Mouse (Mus musculus) thymus, adult 2 months (tissue): ENCODE results near the gene Trp73. TPM values are rescaled to one million over a fixed set of nuclear protein-coding genes. Genes with fewer than 3 reads are reported as not detected.

Experiments
- DNase-seq: peaks from one replicate; pipeline ENCODE4 v3.0.0; 2021
- H3K27ac ChIP-seq: fragments of 200-500 bp; 2 replicates; pipeline ENCODE4 v1.5.1; 2012; ENCODE audit warnings: low read length, control low read depth; ENCODE audit not compliant: control insufficient read depth, insufficient read depth
- H3K27me3 ChIP-seq: fragments of 200-500 bp; 2 replicates; pipeline ENCODE4 v1.6.1; 2012; ENCODE audit warnings: mild to moderate bottlenecking, low read length, moderate library complexity, mixed read lengths; ENCODE audit not compliant: control insufficient read depth, insufficient read depth
- H3K36me3 ChIP-seq: fragments of 200-500 bp; 2 replicates; pipeline ENCODE4 v1.6.1; 2012; ENCODE audit warnings: mild to moderate bottlenecking, low read length, moderate library complexity; ENCODE audit not compliant: control insufficient read depth, insufficient read depth
- H3K4me1 ChIP-seq: fragments of 200-500 bp; replicated peaks from 2 replicates; pipeline ENCODE4 v1.6.1; 2012; ENCODE audit warnings: low read length; ENCODE audit not compliant: control insufficient read depth, insufficient read depth
- H3K4me3 ChIP-seq: fragments of 200-500 bp; 2 replicates; pipeline ENCODE4 v1.5.1; 2012; ENCODE audit warnings: mild to moderate bottlenecking, low read length, control low read depth, moderate library complexity; ENCODE audit not compliant: control insufficient read depth, insufficient read depth
- CTCF ChIP-seq: fragments of 200-500 bp; IDR thresholded peaks from 2 replicates; pipeline ENCODE4 v1.5.1; 2012; ENCODE audit warnings: mild to moderate bottlenecking, control low read depth, low read length, moderate library complexity, borderline replicate concordance; ENCODE audit not compliant: control insufficient read depth, poor library complexity, insufficient read depth; ENCODE audit errors: extremely low read depth
- POLR2A ChIP-seq: fragments of 200-500 bp; IDR thresholded peaks from 2 replicates; pipeline ENCODE4 v1.6.1; 2012; ENCODE audit warnings: mild to moderate bottlenecking, low read length, control low read depth, moderate library complexity; ENCODE audit not compliant: control insufficient read depth, poor library complexity, insufficient read depth; ENCODE audit errors: extremely low read depth
- whole genome bisulfite sequencing: fragments of 180-500 bp; shearing (Covaris S2); methylation state at CpG from one replicate; pipeline ENCODE4 v1.1.7; 2018; 5-methylcytosine and 5-hydroxymethylcytosine counted together
- polyA plus RNA-seq: library from polyadenylated mRNA; depleted of rRNA; stranded (reverse); fragments of >200 nt; gene quantifications from 2 replicates; pipeline ENCODE4 v1.2.3, GENCODE M21; 2012; rRNA removed

Trp73 gene
- polyA plus RNA-seq, 1 experiment: 1.0 TPM

GRCm38 (mm10) chr4:154010907-154011645 is 128.9 kb downstream of the Trp73 start:
- Histone ChIP-seq H3K4me3 (peak overlapping the region; percentile 96), H3K27ac (no peak overlapping the region), H3K36me3 (peaks cover 4% of the 10 kb centered on the region), H3K27me3 (no peaks in the 10 kb centered on the region), H3K4me1 (peaks cover 23% of the 10 kb centered on the region)
- WGBS: 39% methylated on average over 13 of the region's 13 CpGs
- DNase-seq: no peak
- no peak for TF ChIP-seq POLR2A
- TF ChIP-seq CTCF: no peak

- H3K27ac ChIP-seq: no peak overlapping the region
- 0 out of 2 replicates have a peak, but pooled peaks cover 4% of the 10 kb centered on the region for H3K36me3 ChIP-seq
- 94% methylated on average over 4 of the region's 4 CpGs for WGBS
- peaks cover 12% of the 10 kb centered on the region for H3K4me1 ChIP-seq
- no peaks in the 10 kb centered on the region for H3K27me3 ChIP-seq
- DNase-seq: no peak
- no peak overlapping the region for H3K4me3 ChIP-seq
- TF ChIP-seq POLR2A (no peak), CTCF (no peak)
Observed at GRCm38 (mm10) chr4:154007759-154008158, 132.2 kb downstream of the Trp73 start.

GRCm38 (mm10) chr4:154006264-154006663 is 133.7 kb downstream of the Trp73 start:
- no peak for DNase-seq
- 98% methylated on average over 6 of the region's 6 CpGs for WGBS
- H3K4me3 ChIP-seq: no peak overlapping the region
- H3K36me3 ChIP-seq: peaks cover 9% of the 10 kb centered on the region
- H3K27me3 ChIP-seq: no peaks in the 10 kb centered on the region
- no peak for TF ChIP-seq CTCF
- TF ChIP-seq POLR2A: no peak
- no peak overlapping the region for H3K27ac ChIP-seq
- H3K4me1 ChIP-seq: peaks cover 4% of the 10 kb centered on the region; the same call in 1 of the 2 replicates

Other genes starting within 250 kb of the Trp73 start
- 39.8 and 44.0 TPM in 2 replicates for gene A430005L14Rik, start 183.0 kb downstream of the Trp73 start, polyA plus RNA-seq
- gene Dffb, start 165.1 kb downstream of the Trp73 start, polyA plus RNA-seq: 50.1 and 54.6 TPM in 2 replicates
- 24.5 and 24.6 TPM in 2 replicates for gene Cep104, start 165.0 kb downstream of the Trp73 start, polyA plus RNA-seq
- 118 and 144 TPM in 2 replicates for gene Lrrc47, start 128.5 kb downstream of the Trp73 start, polyA plus RNA-seq
- 12.0 and 24.3 TPM in 2 replicates for gene Smim1, start 114.0 kb downstream of the Trp73 start, polyA plus RNA-seq
- gene Ccdc27, start 97.5 kb downstream of the Trp73 start, polyA plus RNA-seq: 0.05 and 0.08 TPM in 2 replicates
- 64.7 and 69.3 TPM in 2 replicates for gene Wrap73, start 2.2 kb upstream of the Trp73 start, polyA plus RNA-seq
- gene Tprgl, start 20.5 kb upstream of the Trp73 start, polyA plus RNA-seq: 227 and 244 TPM in 2 replicates
- 11.0 and 19.0 TPM in 2 replicates for gene Megf6, start 30.5 kb upstream of the Trp73 start, polyA plus RNA-seq
- 9.3 and 12.3 TPM in 2 replicates for gene Arhgef16, start 161.5 kb upstream of the Trp73 start, polyA plus RNA-seq
- not detected in 2 replicates for gene B230104I21Rik, start 195.9 kb upstream of the Trp73 start, polyA plus RNA-seq